Mouse (Mus musculus): ENCODE data around the gene Cdipt. TPM values are rescaled to one million over a fixed set of nuclear protein-coding genes. Genes with fewer than 3 reads are reported as not detected.

Cdipt gene
- polyA plus RNA-seq (2014; fragmentation: Illumina TruSeq; extraction: RNeasy Lipid Tissue Mini Kit (QIAGEN cat#74804); ENCODE audit: insufficient read depth, low read depth, low replicate concordance): 102 TPM

DNA sequence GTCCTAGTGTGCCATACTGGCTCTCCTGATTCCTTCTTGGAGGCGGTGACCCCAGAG lies at the start of gene Cdipt:
Cdipt (plus strand) TSS at position 22 of the 57 bp plus-strand sequence.

GRCm38 (mm10) chr7:126928384-126929037 lies 47.2 kb upstream of the Cdipt start, which contains the start of gene Kctd13:
Gene Kctd13, plus strand, starts transcription at chr7:126928879.

DNA sequence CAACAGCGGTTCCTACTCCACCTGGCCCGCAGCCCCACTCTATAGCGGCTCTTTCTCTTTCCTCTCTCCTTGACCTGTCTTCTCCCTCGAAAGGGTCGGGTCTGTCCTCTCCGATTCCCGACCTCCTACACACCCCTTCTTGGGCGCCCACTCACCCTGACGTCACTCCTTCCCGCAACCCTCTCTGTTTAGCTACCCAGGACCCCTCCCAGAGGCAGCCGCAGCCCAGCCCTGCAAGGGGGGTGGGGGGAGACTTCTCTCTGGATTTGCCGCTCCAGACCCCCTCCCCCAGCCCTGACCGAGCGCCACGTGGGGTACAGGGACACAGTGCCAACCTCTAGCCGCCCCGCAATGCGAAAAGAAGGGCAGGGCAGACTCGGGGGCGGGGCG lies 26.3 kb upstream of the Cdipt start, which contains the start of gene Asphd1:
Asphd1 (minus strand) TSS at position 180 of the 390 bp plus-strand sequence.

GRCm38 (mm10) chr7:126949793-126950646 lies 25.7 kb upstream of the Cdipt start, which contains the start of gene Sez6l2:
Gene Sez6l2, plus strand, starts transcription at chr7:126950563.

GRCm38 (mm10) chr7:126975950-126976866 lies 494 bp downstream of the Cdipt start, which contains the start of gene Cdiptos:
Gene Cdiptos, minus strand, starts transcription at chr7:126976098.

DNA sequence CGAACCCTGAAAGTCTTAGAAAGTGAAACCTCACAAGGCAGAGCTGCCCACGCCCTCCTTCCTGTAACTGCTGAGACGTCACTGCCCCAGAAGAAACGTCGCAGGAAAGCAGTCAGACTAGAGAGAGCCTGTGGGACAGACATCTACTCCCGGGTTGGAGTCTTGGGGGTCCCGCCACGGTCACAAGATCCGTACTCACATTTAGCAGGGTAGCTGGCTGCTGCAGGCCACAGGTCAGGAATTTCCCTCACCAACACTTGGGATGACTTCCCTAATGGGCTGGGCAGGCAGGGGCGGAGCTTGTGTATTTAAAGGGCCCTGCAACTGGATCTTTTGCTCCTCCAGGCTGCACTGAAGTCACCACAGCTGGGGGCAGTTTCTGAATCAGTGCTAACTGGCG lies 38.6 kb downstream of the Cdipt start, which contains the start of gene Mvp:
Mvp (minus strand) TSS at position 302 of the 400 bp plus-strand sequence.

GRCm38 (mm10) chr7:127016481-127016485 lies 40.6 kb downstream of the Cdipt start, which contains the start of gene Pagr1b:
Gene Pagr1b, minus strand, starts transcription at chr7:127016484.

GRCm38 (mm10) chr7:127016971-127017949 lies 41.5 kb downstream of the Cdipt start, which contains the start of gene Pagr1a:
Gene Pagr1a, minus strand, starts transcription at chr7:127017352.

DNA sequence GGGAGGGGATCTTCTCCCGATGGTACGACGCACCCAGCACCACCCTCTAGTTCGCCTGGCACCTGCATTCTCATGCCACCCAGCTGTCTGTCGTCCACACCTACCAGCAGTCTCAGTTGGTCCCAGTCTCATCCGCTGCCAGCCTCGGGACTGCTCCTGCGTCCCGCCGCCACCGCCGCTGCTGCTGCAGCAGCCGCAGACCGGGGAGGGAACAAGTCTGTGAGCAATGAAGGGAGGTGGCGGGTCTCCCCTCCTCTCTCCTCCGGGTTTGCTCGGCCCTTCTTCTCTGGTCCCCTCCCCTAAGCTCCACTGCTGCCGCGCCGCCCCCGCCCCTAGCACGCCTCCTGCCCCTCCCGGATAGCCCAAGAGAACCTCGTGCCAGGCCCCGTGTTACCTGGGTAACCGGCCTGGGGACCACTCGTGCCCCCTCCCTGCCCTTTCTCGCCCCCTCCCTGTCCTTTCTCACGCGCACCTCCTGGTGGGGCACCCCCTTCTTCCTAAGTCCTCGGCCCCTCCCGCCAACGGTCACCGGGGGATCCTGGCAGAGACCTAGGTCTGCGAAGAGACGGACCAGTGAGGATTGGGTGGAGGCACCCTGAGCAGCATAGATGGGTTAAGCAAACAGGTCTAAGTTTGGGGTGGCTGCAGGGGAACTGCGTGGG lies 45.3 kb downstream of the Cdipt start, which contains the start of the genes Gm42742 and Prrt2:
Gm42742 (minus strand) TSS at position 197 of the 662 bp plus-strand sequence.
Prrt2 (minus strand) TSS at position 311 of the 662 bp plus-strand sequence.

DNA sequence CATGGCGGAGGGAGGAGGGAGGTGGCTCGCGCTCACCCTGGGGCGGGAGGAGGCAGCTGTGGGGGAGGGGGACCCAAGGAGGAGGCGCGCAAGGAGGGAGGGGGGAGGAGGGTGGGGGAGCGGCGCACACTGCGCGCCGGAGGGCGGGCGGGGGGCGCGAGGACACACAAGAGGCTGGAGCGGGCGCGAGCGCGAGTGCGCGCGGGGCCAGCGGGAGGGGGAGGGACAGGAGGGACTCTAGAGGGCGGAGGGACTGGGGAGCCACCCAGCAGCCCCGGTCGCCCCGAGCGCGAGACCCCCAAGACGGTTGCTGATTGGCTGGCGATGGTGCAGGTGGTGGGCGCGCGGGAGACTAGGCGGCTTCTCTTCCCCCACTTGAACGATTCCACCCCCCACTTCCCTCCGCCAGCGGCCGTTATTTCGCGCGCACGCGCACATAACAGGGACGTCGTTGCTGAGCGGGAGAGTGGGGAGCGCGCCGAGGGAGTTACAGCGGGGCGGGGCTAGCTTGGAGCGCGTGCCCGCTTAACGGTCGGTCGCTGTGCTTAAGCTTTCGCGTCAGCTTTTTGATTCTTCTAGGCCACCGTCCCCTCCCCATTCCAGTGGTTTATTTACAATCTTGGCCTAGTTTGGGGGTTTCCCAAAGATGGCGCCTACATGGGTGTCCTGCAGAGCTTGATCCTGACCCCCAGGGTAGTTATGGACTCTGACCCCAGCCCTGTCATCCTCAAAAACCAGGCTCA lies 51.4 kb downstream of the Cdipt start, which contains the start of gene Maz:
Maz (minus strand) TSS at position 54 of the 743 bp plus-strand sequence.

Other genes starting within 250 kb of the Cdipt start
- 260 TPM for gene Mapk3, start 216.3 kb upstream of the Cdipt start, polyA plus RNA-seq (2014; fragmentation: Illumina TruSeq; extraction: RNeasy Lipid Tissue Mini Kit (QIAGEN cat#74804); ENCODE audit: insufficient read depth, low read depth, low replicate concordance)
- gene Gdpd3, start 209.6 kb upstream of the Cdipt start, polyA plus RNA-seq (2014; fragmentation: Illumina TruSeq; extraction: RNeasy Lipid Tissue Mini Kit (QIAGEN cat#74804); ENCODE audit: insufficient read depth, low read depth, low replicate concordance): 7.1 TPM
- gene Ypel3, start 199.0 kb upstream of the Cdipt start, polyA plus RNA-seq (2014; fragmentation: Illumina TruSeq; extraction: RNeasy Lipid Tissue Mini Kit (QIAGEN cat#74804); ENCODE audit: insufficient read depth, low read depth, low replicate concordance): 159 TPM
- gene Tbx6, start 194.4 kb upstream of the Cdipt start, polyA plus RNA-seq (2014; fragmentation: Illumina TruSeq; extraction: RNeasy Lipid Tissue Mini Kit (QIAGEN cat#74804); ENCODE audit: insufficient read depth, low read depth, low replicate concordance): 1.3 TPM
- gene Ppp4c, start 183.4 kb upstream of the Cdipt start, polyA plus RNA-seq (2014; fragmentation: Illumina TruSeq; extraction: RNeasy Lipid Tissue Mini Kit (QIAGEN cat#74804); ENCODE audit: insufficient read depth, low read depth, low replicate concordance): 98.9 TPM
- 1.8 TPM for gene Fam57b, start 178.2 kb upstream of the Cdipt start, polyA plus RNA-seq (2014; fragmentation: Illumina TruSeq; extraction: RNeasy Lipid Tissue Mini Kit (QIAGEN cat#74804); ENCODE audit: insufficient read depth, low read depth, low replicate concordance)
- gene 4930451I11Rik, start 144.3 kb upstream of the Cdipt start, polyA plus RNA-seq (2014; fragmentation: Illumina TruSeq; extraction: RNeasy Lipid Tissue Mini Kit (QIAGEN cat#74804); ENCODE audit: insufficient read depth, low read depth, low replicate concordance): not detected
- 0.11 TPM for gene Doc2a, start 128.5 kb upstream of the Cdipt start, polyA plus RNA-seq (2014; fragmentation: Illumina TruSeq; extraction: RNeasy Lipid Tissue Mini Kit (QIAGEN cat#74804); ENCODE audit: insufficient read depth, low read depth, low replicate concordance)
- gene Hirip3, start 113.9 kb upstream of the Cdipt start, polyA plus RNA-seq (2014; fragmentation: Illumina TruSeq; extraction: RNeasy Lipid Tissue Mini Kit (QIAGEN cat#74804); ENCODE audit: insufficient read depth, low read depth, low replicate concordance): 7.5 TPM
- 48.2 TPM for gene Ino80e, start 113.5 kb upstream of the Cdipt start, polyA plus RNA-seq (2014; fragmentation: Illumina TruSeq; extraction: RNeasy Lipid Tissue Mini Kit (QIAGEN cat#74804); ENCODE audit: insufficient read depth, low read depth, low replicate concordance)
- 60.3 TPM for gene Taok2, start 91.2 kb upstream of the Cdipt start, polyA plus RNA-seq (2014; fragmentation: Illumina TruSeq; extraction: RNeasy Lipid Tissue Mini Kit (QIAGEN cat#74804); ENCODE audit: insufficient read depth, low read depth, low replicate concordance)
- 57.2 TPM for gene Tmem219, start 53.0 kb upstream of the Cdipt start, polyA plus RNA-seq (2014; fragmentation: Illumina TruSeq; extraction: RNeasy Lipid Tissue Mini Kit (QIAGEN cat#74804); ENCODE audit: insufficient read depth, low read depth, low replicate concordance)
- 6.6 TPM for gene Kctd13, start 47.0 kb upstream of the Cdipt start, polyA plus RNA-seq (2014; fragmentation: Illumina TruSeq; extraction: RNeasy Lipid Tissue Mini Kit (QIAGEN cat#74804); ENCODE audit: insufficient read depth, low read depth, low replicate concordance)
- not detected for gene Asphd1, start 26.3 kb upstream of the Cdipt start, polyA plus RNA-seq (2014; fragmentation: Illumina TruSeq; extraction: RNeasy Lipid Tissue Mini Kit (QIAGEN cat#74804); ENCODE audit: insufficient read depth, low read depth, low replicate concordance)
- gene Sez6l2, start 25.4 kb upstream of the Cdipt start, polyA plus RNA-seq (2014; fragmentation: Illumina TruSeq; extraction: RNeasy Lipid Tissue Mini Kit (QIAGEN cat#74804); ENCODE audit: insufficient read depth, low read depth, low replicate concordance): 0.34 TPM
- 4.1 TPM for gene Cdiptos, start 184 bp downstream of the Cdipt start, polyA plus RNA-seq (2014; fragmentation: Illumina TruSeq; extraction: RNeasy Lipid Tissue Mini Kit (QIAGEN cat#74804); ENCODE audit: insufficient read depth, low read depth, low replicate concordance)
- gene Mvp, start 38.7 kb downstream of the Cdipt start, polyA plus RNA-seq (2014; fragmentation: Illumina TruSeq; extraction: RNeasy Lipid Tissue Mini Kit (QIAGEN cat#74804); ENCODE audit: insufficient read depth, low read depth, low replicate concordance): 46.3 TPM
- not detected for gene Pagr1b, start 40.6 kb downstream of the Cdipt start, polyA plus RNA-seq (2014; fragmentation: Illumina TruSeq; extraction: RNeasy Lipid Tissue Mini Kit (QIAGEN cat#74804); ENCODE audit: insufficient read depth, low read depth, low replicate concordance)
- 10.9 TPM for gene Pagr1a, start 41.4 kb downstream of the Cdipt start, polyA plus RNA-seq (2014; fragmentation: Illumina TruSeq; extraction: RNeasy Lipid Tissue Mini Kit (QIAGEN cat#74804); ENCODE audit: insufficient read depth, low read depth, low replicate concordance)
- gene Gm42742, start 45.2 kb downstream of the Cdipt start, polyA plus RNA-seq (2014; fragmentation: Illumina TruSeq; extraction: RNeasy Lipid Tissue Mini Kit (QIAGEN cat#74804); ENCODE audit: insufficient read depth, low read depth, low replicate concordance): 24.7 TPM
- 0.74 TPM for gene Prrt2, start 45.3 kb downstream of the Cdipt start, polyA plus RNA-seq (2014; fragmentation: Illumina TruSeq; extraction: RNeasy Lipid Tissue Mini Kit (QIAGEN cat#74804); ENCODE audit: insufficient read depth, low read depth, low replicate concordance)
- 57.2 TPM for gene Maz, start 51.1 kb downstream of the Cdipt start, polyA plus RNA-seq (2014; fragmentation: Illumina TruSeq; extraction: RNeasy Lipid Tissue Mini Kit (QIAGEN cat#74804); ENCODE audit: insufficient read depth, low read depth, low replicate concordance)
- gene Kif22, start 66.6 kb downstream of the Cdipt start, polyA plus RNA-seq (2014; fragmentation: Illumina TruSeq; extraction: RNeasy Lipid Tissue Mini Kit (QIAGEN cat#74804); ENCODE audit: insufficient read depth, low read depth, low replicate concordance): 0.95 TPM
- gene Zg16, start 111.4 kb downstream of the Cdipt start, polyA plus RNA-seq (2014; fragmentation: Illumina TruSeq; extraction: RNeasy Lipid Tissue Mini Kit (QIAGEN cat#74804); ENCODE audit: insufficient read depth, low read depth, low replicate concordance): not detected
- 23.2 TPM for gene AI467606, start 115.4 kb downstream of the Cdipt start, polyA plus RNA-seq (2014; fragmentation: Illumina TruSeq; extraction: RNeasy Lipid Tissue Mini Kit (QIAGEN cat#74804); ENCODE audit: insufficient read depth, low read depth, low replicate concordance)
- gene Qprt, start 146.3 kb downstream of the Cdipt start, polyA plus RNA-seq (2014; fragmentation: Illumina TruSeq; extraction: RNeasy Lipid Tissue Mini Kit (QIAGEN cat#74804); ENCODE audit: insufficient read depth, low read depth, low replicate concordance): 0.22 TPM
- gene Spn, start 161.9 kb downstream of the Cdipt start, polyA plus RNA-seq (2014; fragmentation: Illumina TruSeq; extraction: RNeasy Lipid Tissue Mini Kit (QIAGEN cat#74804); ENCODE audit: insufficient read depth, low read depth, low replicate concordance): 10.0 TPM
- gene Cd2bp2, start 220.1 kb downstream of the Cdipt start, polyA plus RNA-seq (2014; fragmentation: Illumina TruSeq; extraction: RNeasy Lipid Tissue Mini Kit (QIAGEN cat#74804); ENCODE audit: insufficient read depth, low read depth, low replicate concordance): 33.6 TPM
- gene Tbc1d10b, start 232.6 kb downstream of the Cdipt start, polyA plus RNA-seq (2014; fragmentation: Illumina TruSeq; extraction: RNeasy Lipid Tissue Mini Kit (QIAGEN cat#74804); ENCODE audit: insufficient read depth, low read depth, low replicate concordance): 16.9 TPM
- gene Mylpf, start 233.0 kb downstream of the Cdipt start, polyA plus RNA-seq (2014; fragmentation: Illumina TruSeq; extraction: RNeasy Lipid Tissue Mini Kit (QIAGEN cat#74804); ENCODE audit: insufficient read depth, low read depth, low replicate concordance): 4.2 TPM